Mouse (Mus musculus): ENCODE measurements around the gene Gpm6a.

DNA sequence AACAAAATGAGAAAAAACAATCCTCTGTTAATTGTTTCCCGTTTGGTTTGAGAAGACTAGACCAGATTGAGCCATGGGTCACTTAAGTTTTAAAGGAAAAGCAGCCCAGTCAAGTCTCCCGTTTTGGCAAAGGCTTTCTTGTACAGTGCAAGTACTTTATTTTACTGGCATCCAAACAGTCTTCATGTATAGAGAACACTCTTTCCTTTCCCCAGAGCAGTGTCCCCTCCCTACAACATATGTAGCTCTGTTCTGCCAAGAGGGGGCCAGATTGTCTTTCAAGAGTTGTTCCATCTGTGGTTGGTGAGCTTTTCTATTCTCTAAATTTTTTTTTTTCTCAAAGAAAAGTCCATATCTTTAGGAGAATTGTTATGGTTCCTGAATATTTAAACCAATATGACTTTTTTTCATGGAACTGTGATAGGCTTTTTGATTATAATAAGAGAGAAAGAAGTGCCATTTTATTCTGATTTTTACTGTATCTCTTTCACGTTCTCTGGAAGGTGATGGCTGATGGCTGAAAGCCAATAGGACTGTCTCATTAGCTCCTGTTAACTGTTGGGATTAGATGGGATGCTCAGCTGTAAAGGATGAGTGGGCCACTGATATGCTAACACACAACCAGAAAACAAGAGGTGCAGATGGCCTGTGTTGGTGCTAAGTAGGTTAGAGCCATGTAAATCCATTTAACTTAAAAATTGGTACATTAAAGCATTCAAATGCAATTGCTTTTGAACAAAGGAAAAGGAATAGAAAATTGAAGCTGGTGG lies 37.4 kb downstream of the Gpm6a start:
- TF ChIP-seq CTCF (IDR thresholded peaks at IDR 0.05 in 2 of 3, conservative IDR thresholded peaks at IDR 0.05 in 1 of 3; ENCODE audit: control insufficient read depth in 1 of 3, insufficient read depth in 1 of 3, low read depth in 2 of 3, low read length in 3 of 3, poor library complexity in 1 of 3, severe bottlenecking in 1 of 3), result no peak
- no peak for TF ChIP-seq MAZ (IDR thresholded peaks at IDR 0.05; ENCODE audit: low read depth, low read length)
- no peak for TF ChIP-seq POLR2A (IDR thresholded peaks at IDR 0.05; ENCODE audit: control insufficient read depth in 1 of 2, insufficient read depth in 1 of 2, low read depth in 1 of 2, low read length in 2 of 2, poor library complexity in 1 of 2)
- no peak for TF ChIP-seq USF1 (IDR thresholded peaks at IDR 0.05; ENCODE audit: low read depth, low read length)
- no peak for TF ChIP-seq RAD21 (IDR thresholded peaks at IDR 0.05; ENCODE audit: low read depth, low read length)
- TF ChIP-seq MAX (IDR thresholded peaks at IDR 0.05; ENCODE audit: low read length), result no peak
- TF ChIP-seq ELF1 (IDR thresholded peaks at IDR 0.05; ENCODE audit: low read depth, low read length), result no peak
- no peak for TF ChIP-seq USF2 (IDR thresholded peaks at IDR 0.05; ENCODE audit: borderline replicate concordance in 1 of 2, insufficient read depth in 1 of 2, low read depth in 1 of 2, low read length in 2 of 2)

Measured in MEL (cell line).